Mouse (Mus musculus): ENCODE measurements around the gene Gtf2h3. TPM values are rescaled to one million over a fixed set of nuclear protein-coding genes. Genes with fewer than 3 reads are reported as not detected.

Gene Gtf2h3
- polyA plus RNA-seq (2015; fragmentation: Nextera tagmentation; extraction: Ambion mirVana) = 52.1 and 54.4 TPM in 2 replicates

- Histone ChIP-seq H3K9me3 (ENCODE audit: control insufficient read depth, low read length) (no peaks in the 10 kb centered on the region), H3K4me2 (ENCODE audit: low read depth, low read length) (peak within 1 kb of the TSS; percentile 81), H3K27ac (ENCODE audit: low read length) (0 out of 2 replicates have a peak within 1 kb of the TSS, but pooled peaks have one; percentile 50), H3K9ac (ENCODE audit: low read length) (peak within 1 kb of the TSS; percentile 78), H3K4me3 (ENCODE audit: low read length) (peak within 1 kb of the TSS; percentile 86), H3K27me3 (ENCODE audit: control insufficient read depth, insufficient read depth, low read depth, low read length) (no peaks in the 10 kb centered on the region), H3K4me1 (replicated peaks; ENCODE audit: control insufficient read depth, insufficient read depth, low read length) (peaks cover 20% of the 10 kb centered on the region; the same call in 1 of the 2 replicates), H3K36me3 (ENCODE audit: control insufficient read depth, insufficient read depth, low read length) (peaks cover 12% of the 10 kb centered on the region)
- WGBS = under 1% methylated on average over 50 of the region's 51 CpGs
- peak; percentile 92 for ATAC-seq (ENCODE audit: low read depth)
These were observed at the start of gene Gtf2h3, which contains the start of gene Eif2b1 for GRCm38 (mm10) chr5:124578633-124579317. TSS of gene Gtf2h3 (plus strand) at chr5:124579140. TSS of gene Eif2b1 (minus strand) at chr5:124579131.

DNA sequence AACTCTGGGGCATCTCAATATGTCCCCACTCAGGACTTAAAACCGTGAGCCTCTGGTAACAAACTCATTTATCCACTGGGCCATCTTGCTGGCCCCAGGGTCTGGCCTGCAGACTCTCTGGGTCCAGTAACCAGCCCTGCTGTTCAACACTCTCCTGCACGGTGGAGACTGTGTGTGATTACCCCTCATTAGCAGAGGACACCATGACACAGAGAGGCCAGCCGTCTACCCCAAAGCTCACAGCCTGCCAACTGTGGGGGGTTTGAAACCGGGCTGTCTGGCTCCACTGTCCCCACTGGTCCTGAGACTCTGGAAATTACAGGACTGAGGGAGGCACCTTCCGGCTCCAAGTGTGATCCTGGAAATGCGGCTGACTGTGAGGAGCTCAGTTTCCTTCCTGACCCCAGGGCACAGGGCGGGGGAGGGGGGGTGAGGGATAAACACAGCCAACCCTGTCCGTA, 49.7 kb upstream of the Gtf2h3 start:
- no peaks in the 10 kb centered on the region for H3K27me3 ChIP-seq (ENCODE audit: control insufficient read depth, insufficient read depth, low read depth, low read length)
- peak overlapping the region; percentile 70 for H3K27ac ChIP-seq (ENCODE audit: low read length)
- H3K9me3 ChIP-seq (ENCODE audit: control insufficient read depth, low read length) = no peaks in the 10 kb centered on the region
- peaks cover 35% of the 10 kb centered on the region for H3K4me1 ChIP-seq (replicated peaks; ENCODE audit: control insufficient read depth, insufficient read depth, low read length)
- no peak for ATAC-seq (ENCODE audit: low read depth)
- H3K4me2 ChIP-seq (ENCODE audit: low read depth, low read length) = peak overlapping the region; percentile 95
- 17% methylated on average over 8 of the region's 8 CpGs for WGBS
- H3K4me3 ChIP-seq (ENCODE audit: low read length) = peak overlapping the region; percentile 87
- H3K36me3 ChIP-seq (ENCODE audit: control insufficient read depth, insufficient read depth, low read length) = no peaks in the 10 kb centered on the region
- peak overlapping the region; percentile 62 for H3K9ac ChIP-seq (ENCODE audit: low read length)

GRCm38 (mm10) chr5:124529697-124530096, 49.2 kb upstream of the Gtf2h3 start:
- no peaks in the 10 kb centered on the region for H3K9me3 ChIP-seq (ENCODE audit: control insufficient read depth, low read length)
- H3K4me1 ChIP-seq (replicated peaks; ENCODE audit: control insufficient read depth, insufficient read depth, low read length) = peaks cover 35% of the 10 kb centered on the region
- H3K4me3 ChIP-seq (ENCODE audit: low read length) = peak overlapping the region; percentile 87
- H3K27me3 ChIP-seq (ENCODE audit: control insufficient read depth, insufficient read depth, low read depth, low read length) = no peaks in the 10 kb centered on the region
- 42% methylated on average over 8 of the region's 8 CpGs for WGBS
- H3K4me2 ChIP-seq (ENCODE audit: low read depth, low read length) = peak overlapping the region; percentile 95
- H3K9ac ChIP-seq (ENCODE audit: low read length) = peak overlapping the region; percentile 86
- no peaks in the 10 kb centered on the region for H3K36me3 ChIP-seq (ENCODE audit: control insufficient read depth, insufficient read depth, low read length)
- peak overlapping the region; percentile 70; the same call in 1 of the 2 replicates for H3K27ac ChIP-seq (ENCODE audit: low read length)
- ATAC-seq (ENCODE audit: low read depth) = no peak

- Histone ChIP-seq H3K9ac (ENCODE audit: low read length) (peak within 1 kb of the TSS; percentile 86), H3K27ac (ENCODE audit: low read length) (peak within 1 kb of the TSS; percentile 88), H3K4me2 (ENCODE audit: low read depth, low read length) (peak within 1 kb of the TSS; percentile 95), H3K4me1 (replicated peaks; ENCODE audit: control insufficient read depth, insufficient read depth, low read length) (peaks cover 35% of the 10 kb centered on the region), H3K4me3 (ENCODE audit: low read length) (peak within 1 kb of the TSS; percentile 87), H3K9me3 (ENCODE audit: control insufficient read depth, low read length) (no peaks in the 10 kb centered on the region), H3K36me3 (ENCODE audit: control insufficient read depth, insufficient read depth, low read length) (no peaks in the 10 kb centered on the region), H3K27me3 (ENCODE audit: control insufficient read depth, insufficient read depth, low read depth, low read length) (no peaks in the 10 kb centered on the region)
- WGBS = under 1% methylated on average over 92 of the region's 96 CpGs
- ATAC-seq (ENCODE audit: low read depth) = peak; percentile 93
These were observed 48.0 kb upstream of the Gtf2h3 start, which contains the start of gene Rilpl1 for GRCm38 (mm10) chr5:124530655-124531582. TSS of gene Rilpl1 (minus strand) at chr5:124531391.

DNA sequence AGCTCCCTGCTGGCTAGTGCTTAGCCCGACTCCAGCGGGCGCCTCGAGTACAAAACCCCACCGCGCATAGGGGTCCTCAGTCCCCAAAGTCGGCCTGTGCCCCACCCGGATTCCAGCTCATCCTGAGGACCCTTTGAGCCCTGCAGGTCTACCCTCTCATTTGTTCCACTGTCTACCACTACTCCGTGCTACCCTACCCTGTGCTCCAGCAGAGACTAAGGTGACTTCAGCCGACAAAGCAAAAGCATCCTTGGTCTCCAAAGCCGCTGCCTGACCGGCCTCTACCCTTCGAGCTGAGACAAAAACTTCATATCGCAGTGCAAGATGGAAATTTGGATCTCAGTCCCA, 47.4 kb upstream of the Gtf2h3 start:
- Histone ChIP-seq H3K27ac (ENCODE audit: low read length) (peak overlapping the region; percentile 88), H3K4me3 (ENCODE audit: low read length) (peak overlapping the region; percentile 87), H3K9ac (ENCODE audit: low read length) (peak overlapping the region; percentile 86), H3K9me3 (ENCODE audit: control insufficient read depth, low read length) (no peaks in the 10 kb centered on the region), H3K27me3 (ENCODE audit: control insufficient read depth, insufficient read depth, low read depth, low read length) (no peaks in the 10 kb centered on the region), H3K4me1 (replicated peaks; ENCODE audit: control insufficient read depth, insufficient read depth, low read length) (peaks cover 36% of the 10 kb centered on the region), H3K36me3 (ENCODE audit: control insufficient read depth, insufficient read depth, low read length) (no peaks in the 10 kb centered on the region), H3K4me2 (ENCODE audit: low read depth, low read length) (peak overlapping the region; percentile 95)
- 13% methylated on average over 14 of the region's 14 CpGs for WGBS
- peak; percentile 23 for ATAC-seq (ENCODE audit: low read depth)

GRCm38 (mm10) chr5:124532451-124532850, 46.5 kb upstream of the Gtf2h3 start:
- Histone ChIP-seq H3K4me1 (replicated peaks; ENCODE audit: control insufficient read depth, insufficient read depth, low read length) (peaks cover 43% of the 10 kb centered on the region), H3K27ac (ENCODE audit: low read length) (peak overlapping the region; percentile 55), H3K36me3 (ENCODE audit: control insufficient read depth, insufficient read depth, low read length) (no peaks in the 10 kb centered on the region), H3K9me3 (ENCODE audit: control insufficient read depth, low read length) (no peaks in the 10 kb centered on the region), H3K27me3 (ENCODE audit: control insufficient read depth, insufficient read depth, low read depth, low read length) (no peaks in the 10 kb centered on the region), H3K4me2 (ENCODE audit: low read depth, low read length) (no peak overlapping the region), H3K9ac (ENCODE audit: low read length) (peak overlapping the region; percentile 24; the same call in 1 of the 2 replicates), H3K4me3 (ENCODE audit: low read length) (no peak overlapping the region)
- WGBS = 29% methylated on average over 7 of the region's 7 CpGs
- ATAC-seq (ENCODE audit: low read depth) = peak; percentile 29

DNA sequence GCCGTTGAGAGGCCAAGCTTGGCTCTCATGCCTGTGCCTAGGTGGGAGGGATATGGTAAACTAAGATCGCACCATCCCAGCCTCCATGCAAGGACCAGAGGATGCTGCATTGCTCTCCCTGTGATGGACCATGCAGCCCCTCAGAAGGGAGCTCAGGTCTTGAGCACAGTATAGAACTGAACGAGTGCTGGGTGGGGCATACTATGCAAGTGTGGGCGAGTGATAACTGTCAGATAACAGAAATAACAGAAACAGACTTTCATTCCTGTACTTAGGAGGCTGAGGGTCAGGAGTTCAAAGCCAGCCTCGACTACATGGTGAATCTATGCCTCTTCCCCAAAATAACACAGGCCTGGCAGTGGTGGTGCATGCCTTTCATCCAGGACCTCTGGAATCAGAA, 43.9 kb upstream of the Gtf2h3 start:
- H3K9ac ChIP-seq (ENCODE audit: low read length) = no peak overlapping the region
- H3K4me3 ChIP-seq (ENCODE audit: low read length) = no peak overlapping the region
- no peaks in the 10 kb centered on the region for H3K27me3 ChIP-seq (ENCODE audit: control insufficient read depth, insufficient read depth, low read depth, low read length)
- ATAC-seq (ENCODE audit: low read depth) = no peak
- H3K36me3 ChIP-seq (ENCODE audit: control insufficient read depth, insufficient read depth, low read length) = no peaks in the 10 kb centered on the region
- 51% methylated on average over 5 of the region's 5 CpGs for WGBS
- H3K9me3 ChIP-seq (ENCODE audit: control insufficient read depth, low read length) = no peaks in the 10 kb centered on the region
- no peak overlapping the region for H3K4me2 ChIP-seq (ENCODE audit: low read depth, low read length)
- H3K27ac ChIP-seq (ENCODE audit: low read length) = no peak overlapping the region
- peaks cover 23% of the 10 kb centered on the region for H3K4me1 ChIP-seq (replicated peaks; ENCODE audit: control insufficient read depth, insufficient read depth, low read length)

DNA sequence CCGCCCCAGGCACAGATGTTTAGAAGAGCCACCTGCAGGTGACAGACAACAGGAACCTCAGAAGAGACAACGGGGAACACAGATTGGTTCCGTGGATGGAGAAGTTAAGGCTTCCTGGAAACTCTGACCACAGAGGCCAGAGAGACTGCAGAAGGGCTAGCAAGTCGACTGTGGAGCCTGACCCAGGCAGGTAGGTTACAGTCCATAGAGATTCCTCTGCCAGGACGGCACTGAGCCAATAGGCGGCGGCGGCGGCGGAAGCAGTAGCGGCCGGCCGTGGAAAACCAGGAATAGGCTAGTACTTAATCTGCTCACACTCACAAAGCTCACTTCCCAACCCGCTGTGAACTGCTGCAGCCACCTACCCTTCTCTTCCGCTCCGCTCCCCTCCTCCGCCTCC, 42.2 kb upstream of the Gtf2h3 start:
- Histone ChIP-seq H3K4me2 (ENCODE audit: low read depth, low read length) (peak overlapping the region; percentile 50), H3K4me1 (replicated peaks; ENCODE audit: control insufficient read depth, insufficient read depth, low read length) (peaks cover 16% of the 10 kb centered on the region), H3K9ac (ENCODE audit: low read length) (peak overlapping the region; percentile 59), H3K4me3 (ENCODE audit: low read length) (peak overlapping the region; percentile 24), H3K27me3 (ENCODE audit: control insufficient read depth, insufficient read depth, low read depth, low read length) (no peaks in the 10 kb centered on the region), H3K9me3 (ENCODE audit: control insufficient read depth, low read length) (no peaks in the 10 kb centered on the region), H3K27ac (ENCODE audit: low read length) (peak overlapping the region; percentile 78), H3K36me3 (ENCODE audit: control insufficient read depth, insufficient read depth, low read length) (no peaks in the 10 kb centered on the region)
- ATAC-seq (ENCODE audit: low read depth) = no peak
- WGBS = 2% methylated on average over 16 of the region's 17 CpGs
